Mouse (Mus musculus): ENCODE results near the gene Klhdc7b. TPM values are rescaled to one million over a fixed set of nuclear protein-coding genes. Genes with fewer than 3 reads are reported as not detected.
A peak's percentile ranks its signal among the peaks of the same experiment; 100 is the strongest.
"Not testable (repeated sequence)": the region's sequence is repeated elsewhere in the genome, so short reads cannot be mapped to it uniquely, and the experiment has no call there.

The Klhdc7b gene
- polyA plus RNA-seq, 2 experiments: not detected

GRCm38 (mm10) chr15:89428136-89428790 lies 43.5 kb downstream of the Klhdc7b start:
- no peak for DNase-seq (ENCODE audit: low spot score)
- no peak for TF ChIP-seq POLR2A (IDR thresholded peaks at IDR 0.05; ENCODE audit: borderline replicate concordance, extremely low read depth, insufficient read depth, insufficient read length)

DNA sequence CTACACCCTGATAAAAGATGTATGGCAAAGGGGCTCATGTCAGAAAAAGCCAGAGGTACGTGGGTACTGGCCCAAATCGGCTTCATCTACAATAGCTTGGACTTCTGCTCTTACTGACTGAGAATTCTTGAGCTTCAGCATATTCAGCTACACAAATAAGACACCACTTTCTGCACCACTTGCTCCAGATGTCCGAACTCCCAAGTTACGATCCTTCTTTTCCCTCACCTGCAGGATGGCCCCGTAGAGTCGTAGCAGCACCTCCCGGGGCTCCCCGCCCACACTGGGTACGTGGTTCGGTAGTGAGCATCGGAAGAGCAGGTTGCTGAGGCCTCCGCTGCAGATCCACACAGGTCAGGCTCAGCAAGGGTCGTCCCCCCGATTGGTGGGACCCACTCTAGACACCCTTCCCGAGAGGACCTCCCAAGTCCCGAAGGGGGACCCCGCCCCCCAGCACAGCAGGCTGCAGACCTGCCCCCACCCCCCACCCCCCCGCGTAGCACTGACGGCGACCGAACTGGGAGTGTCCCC lies 44.2 kb downstream of the Klhdc7b start:
- DNase-seq (ENCODE audit: low spot score) (no peak), ATAC-seq (ENCODE audit: low FRiP score, low read depth) (peak; percentile 18; the same call in 1 of the 2 replicates)
- Histone ChIP-seq H3K4me1 (ENCODE audit: control insufficient read depth, insufficient read depth, low read length) (peaks cover 6% of the 10 kb centered on the region), H3K27me3 (ENCODE audit: control insufficient read depth, insufficient read depth, low read length) (no peaks in the 10 kb centered on the region), H3K4me2 (replicated peaks; ENCODE audit: low read depth, low read length, severe bottlenecking) (peak overlapping the region; percentile 92), H3K36me3 (ENCODE audit: control insufficient read depth, insufficient read depth, low read length) (peaks cover 19% of the 10 kb centered on the region), H3K27ac (replicated peaks; ENCODE audit: low read depth, low read length) (peak overlapping the region; percentile 92; the same call in 1 of the 2 replicates), H3K9me3 (ENCODE audit: control insufficient read depth, low read length) (no peaks in the 10 kb centered on the region), H3K4me3 (replicated peaks; ENCODE audit: low read length) (peak overlapping the region; percentile 68), H3K9ac (ENCODE audit: low read depth, low read length, severe bottlenecking) (peak overlapping the region; percentile 72)
- 7% methylated on average over 19 of the region's 22 CpGs for WGBS
- TF ChIP-seq POLR2A (IDR thresholded peaks at IDR 0.05; ENCODE audit: borderline replicate concordance, extremely low read depth, insufficient read depth, insufficient read length): no peak

More at GRCm38 (mm10) chr15:89428136-89428790, 43.5 kb downstream of the Klhdc7b start:
- Histone ChIP-seq H3K9ac (ENCODE audit: low read depth, low read length, severe bottlenecking) (peak overlapping the region; percentile 72; the same call in 1 of the 2 replicates), H3K4me1 (ENCODE audit: control insufficient read depth, insufficient read depth, low read length) (peaks cover 6% of the 10 kb centered on the region), H3K36me3 (ENCODE audit: control insufficient read depth, insufficient read depth, low read length) (peaks cover 19% of the 10 kb centered on the region), H3K9me3 (ENCODE audit: control insufficient read depth, low read length) (no peaks in the 10 kb centered on the region), H3K4me2 (replicated peaks; ENCODE audit: low read depth, low read length, severe bottlenecking) (peak overlapping the region; percentile 92), H3K27me3 (ENCODE audit: control insufficient read depth, insufficient read depth, low read length) (no peaks in the 10 kb centered on the region), H3K4me3 (replicated peaks; ENCODE audit: low read length) (peak overlapping the region; percentile 68), H3K27ac (replicated peaks; ENCODE audit: low read depth, low read length) (no peak overlapping the region)
- no peak for ATAC-seq (ENCODE audit: low FRiP score, low read depth)
- 82% methylated on average over 19 of the region's 19 CpGs for WGBS

- WGBS: under 1% methylated on average over 63 of the region's 70 CpGs
- H3K9ac ChIP-seq (ENCODE audit: low read depth, low read length, severe bottlenecking): peak within 1 kb of the TSS; percentile 72
- ATAC-seq (ENCODE audit: low FRiP score, low read depth) (peak; percentile 93), DNase-seq (ENCODE audit: low spot score) (peak; percentile 93)
- H3K9me3 ChIP-seq (ENCODE audit: control insufficient read depth, low read length): no peaks in the 10 kb centered on the region
- 0 out of 2 replicates have a peak, but pooled peaks have one; percentile 33 for TF ChIP-seq POLR2A (IDR thresholded peaks at IDR 0.05; ENCODE audit: borderline replicate concordance, extremely low read depth, insufficient read depth, insufficient read length)
- peaks cover 6% of the 10 kb centered on the region for H3K4me1 ChIP-seq (ENCODE audit: control insufficient read depth, insufficient read depth, low read length)
- H3K4me3 ChIP-seq (replicated peaks; ENCODE audit: low read length): peak within 1 kb of the TSS; percentile 68
- H3K4me2 ChIP-seq (replicated peaks; ENCODE audit: low read depth, low read length, severe bottlenecking): peak within 1 kb of the TSS; percentile 92
- H3K27ac ChIP-seq (replicated peaks; ENCODE audit: low read depth, low read length): peak within 1 kb of the TSS; percentile 92
- no peaks in the 10 kb centered on the region for H3K27me3 ChIP-seq (ENCODE audit: control insufficient read depth, insufficient read depth, low read length)
- H3K36me3 ChIP-seq (ENCODE audit: control insufficient read depth, insufficient read depth, low read length): peaks cover 19% of the 10 kb centered on the region
Measured at GRCm38 (mm10) chr15:89429352-89430221, 44.9 kb downstream of the Klhdc7b start, which contains the start of the genes C730034F03Rik, Gm44502 and Chkb. TSS of gene C730034F03Rik (plus strand) at chr15:89429589. TSS of gene Gm44502 (minus strand) at chr15:89429696. TSS of gene Chkb (minus strand) at chr15:89429908.

- ATAC-seq (ENCODE audit: low FRiP score, low read depth) (no peak), DNase-seq (ENCODE audit: low spot score) (no peak)
- H3K9me3 ChIP-seq (ENCODE audit: control insufficient read depth, low read length): no peaks in the 10 kb centered on the region
- TF ChIP-seq POLR2A (IDR thresholded peaks at IDR 0.05; ENCODE audit: borderline replicate concordance, extremely low read depth, insufficient read depth, insufficient read length): no peak
- H3K4me1 ChIP-seq (ENCODE audit: control insufficient read depth, insufficient read depth, low read length): peaks cover 6% of the 10 kb centered on the region
- 49% methylated on average over 6 of the region's 6 CpGs for WGBS
- H3K27ac ChIP-seq (replicated peaks; ENCODE audit: low read depth, low read length): peak overlapping the region; percentile 92
- peaks cover 19% of the 10 kb centered on the region for H3K36me3 ChIP-seq (ENCODE audit: control insufficient read depth, insufficient read depth, low read length)
- peak overlapping the region; percentile 92 for H3K4me2 ChIP-seq (replicated peaks; ENCODE audit: low read depth, low read length, severe bottlenecking)
- H3K4me3 ChIP-seq (replicated peaks; ENCODE audit: low read length): peak overlapping the region; percentile 68
- H3K9ac ChIP-seq (ENCODE audit: low read depth, low read length, severe bottlenecking): 0 out of 2 replicates have a peak overlapping the region, but pooled peaks have one; percentile 72
- no peaks in the 10 kb centered on the region for H3K27me3 ChIP-seq (ENCODE audit: control insufficient read depth, insufficient read depth, low read length)
Measured at GRCm38 (mm10) chr15:89430341-89430740, 45.6 kb downstream of the Klhdc7b start.

- H3K9me3 ChIP-seq (ENCODE audit: control insufficient read depth, low read length); ATAC-seq (ENCODE audit: low FRiP score, low read depth); H3K4me1 ChIP-seq (ENCODE audit: control insufficient read depth, insufficient read depth, low read length); H3K4me3 ChIP-seq (replicated peaks; ENCODE audit: low read length); H3K9ac ChIP-seq (ENCODE audit: low read depth, low read length, severe bottlenecking); DNase-seq (ENCODE audit: low spot score); H3K27me3 ChIP-seq (ENCODE audit: control insufficient read depth, insufficient read depth, low read length); H3K27ac ChIP-seq (replicated peaks; ENCODE audit: low read depth, low read length): not testable (repeated sequence)
- peaks cover 19% of the 10 kb centered on the region for H3K36me3 ChIP-seq (ENCODE audit: control insufficient read depth, insufficient read depth, low read length)
- H3K4me2 ChIP-seq (replicated peaks; ENCODE audit: low read depth, low read length, severe bottlenecking): peak overlapping the region; percentile 92; the same call in 1 of the 2 replicates
- WGBS: 88% methylated on average over 9 of the region's 9 CpGs
Measured at GRCm38 (mm10) chr15:89430771-89431170, 46.1 kb downstream of the Klhdc7b start.

Data from limb, embryonic 14.5 days (tissue).